Mouse (Mus musculus) brown adipose tissue, adult 24 weeks (tissue): ENCODE data around the gene Tgif2. TPM values are rescaled to one million over a fixed set of nuclear protein-coding genes. Genes with fewer than 3 reads are reported as not detected.
"Not testable (repeated sequence)": the region's sequence is repeated elsewhere in the genome, so short reads cannot be mapped to it uniquely, and the experiment has no call there.

Experiments
- H3K27ac ChIP-seq: fragments of 200-500 bp; replicated peaks from 2 replicates; pipeline ENCODE4 v1.5.1; 2012; ENCODE audit warnings: low read depth, mild to moderate bottlenecking, low read length
- H3K4me1 ChIP-seq: fragments of 200-500 bp; 2 replicates; pipeline ENCODE4 v1.6.1; 2012; ENCODE audit warnings: low read length, mixed read lengths; ENCODE audit not compliant: control insufficient read depth, insufficient read depth, insufficient read length
- H3K4me3 ChIP-seq: fragments of 200-500 bp; 2 replicates; pipeline ENCODE4 v1.5.1; 2012; ENCODE audit warnings: low read depth, mild to moderate bottlenecking, low read length, moderate library complexity; ENCODE audit not compliant: insufficient read depth
- polyA plus RNA-seq: library from polyadenylated mRNA; stranded (reverse); fragments of >200 nt; gene quantifications from 2 replicates; pipeline ENCODE4 v1.2.4, GENCODE M21; 2012; ENCODE audit not compliant: missing spikeins, insufficient read depth, insufficient read length

Tgif2 gene
- not detected in 2 replicates for polyA plus RNA-seq

GRCm38 (mm10) chr2:156839319-156840191, at the start of gene Tgif2:
Gene Tgif2 (plus strand): TSS chr2:156840007.
- no peak within 1 kb of the TSS for H3K27ac ChIP-seq
- H3K4me1 ChIP-seq, result no peaks in the 10 kb centered on the region; the same call in 1 of the 2 replicates
- H3K4me3 ChIP-seq, result peak within 1 kb of the TSS; percentile 57

GRCm38 (mm10) chr2:156798516-156798915, 41.3 kb upstream of the Tgif2 start:
- Histone ChIP-seq H3K4me1 (no peaks in the 10 kb centered on the region), H3K4me3 (no peak overlapping the region), H3K27ac (no peak overlapping the region)

DNA sequence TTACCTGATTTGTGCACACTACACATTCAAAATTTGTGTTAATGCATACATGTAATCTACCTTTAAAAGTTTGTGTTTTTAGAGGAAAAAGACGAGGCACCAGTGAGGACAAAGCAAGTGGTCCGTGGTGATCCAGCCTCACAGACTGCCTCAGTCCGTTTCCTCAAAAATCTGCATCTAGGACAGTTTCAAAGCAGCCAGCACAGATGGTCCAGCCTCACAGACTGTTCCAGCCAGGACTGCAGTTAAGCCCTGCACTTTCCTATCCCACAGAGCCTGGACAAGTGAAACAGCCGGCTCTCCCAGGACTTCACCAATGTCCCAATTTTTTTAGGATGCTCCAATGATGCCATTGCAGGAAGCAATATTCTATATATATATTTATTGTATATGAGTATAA, 38.8 kb upstream of the Tgif2 start:
- H3K4me1 ChIP-seq, result no peaks in the 10 kb centered on the region
- no peak overlapping the region for H3K4me3 ChIP-seq
- H3K27ac ChIP-seq, result no peak overlapping the region

GRCm38 (mm10) chr2:156802116-156802515, 37.7 kb upstream of the Tgif2 start:
- H3K27ac ChIP-seq, H3K4me3 ChIP-seq, H3K4me1 ChIP-seq: not testable (repeated sequence)

- Histone ChIP-seq H3K27ac (no peak overlapping the region), H3K4me1 (no peaks in the 10 kb centered on the region), H3K4me3 (no peak overlapping the region)
These were observed 36.0 kb upstream of the Tgif2 start for GRCm38 (mm10) chr2:156803698-156804372.

DNA sequence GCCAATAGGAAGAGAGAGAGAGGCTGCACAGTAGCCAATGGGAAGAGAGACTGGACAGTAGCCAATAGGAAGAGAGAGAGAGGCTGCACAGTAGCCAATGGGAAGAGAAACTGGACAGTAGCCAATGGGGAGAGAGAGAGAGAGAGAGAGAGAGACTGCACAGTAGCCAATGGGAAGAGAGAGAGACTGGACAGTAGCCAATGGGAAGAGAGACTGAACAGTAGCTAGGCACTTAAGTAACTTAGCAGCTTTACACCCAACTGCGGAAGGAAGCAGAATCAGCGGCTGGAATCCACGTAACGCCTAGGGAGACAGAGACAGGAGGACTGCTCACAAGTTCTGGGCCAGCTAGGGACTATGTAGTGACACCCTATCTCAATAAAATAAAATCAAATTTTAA, 35.2 kb upstream of the Tgif2 start:
- Histone ChIP-seq H3K4me1 (no peaks in the 10 kb centered on the region), H3K4me3 (no peak overlapping the region), H3K27ac (no peak overlapping the region)

DNA sequence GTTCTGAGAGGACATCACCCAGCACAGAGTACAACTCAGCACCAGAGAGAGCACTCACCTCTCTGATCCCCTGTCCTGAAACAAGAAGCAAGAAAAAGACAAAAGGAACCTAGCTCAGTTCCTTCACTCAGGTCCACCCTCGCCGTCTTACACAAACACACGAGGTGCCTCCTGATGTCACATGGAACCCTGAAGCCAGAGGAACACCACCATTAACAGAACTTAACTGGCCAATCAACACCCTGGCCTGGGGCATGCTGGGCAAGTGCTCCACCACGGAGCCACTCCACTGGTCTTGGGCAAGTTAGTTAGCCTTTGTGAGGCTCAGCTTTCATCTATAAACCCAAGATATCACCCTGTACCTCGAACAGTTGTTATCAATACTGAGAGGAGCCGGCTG, 32.9 kb upstream of the Tgif2 start:
- Histone ChIP-seq H3K4me3 (no peak overlapping the region), H3K27ac (no peak overlapping the region)

GRCm38 (mm10) chr2:156809579-156809978, 30.2 kb upstream of the Tgif2 start:
- H3K27ac ChIP-seq, result no peak overlapping the region
- no peaks in the 10 kb centered on the region for H3K4me1 ChIP-seq
- no peak overlapping the region for H3K4me3 ChIP-seq

More for the DNA sequence above, 32.9 kb upstream of the Tgif2 start:
- H3K4me1 ChIP-seq, result no peaks in the 10 kb centered on the region

GRCm38 (mm10) chr2:156810716-156811115, 29.1 kb upstream of the Tgif2 start:
- no peaks in the 10 kb centered on the region for H3K4me1 ChIP-seq
- H3K4me3 ChIP-seq, result no peak overlapping the region
- no peak overlapping the region for H3K27ac ChIP-seq

- Histone ChIP-seq H3K27ac (no peak overlapping the region), H3K4me3 (no peak overlapping the region), H3K4me1 (no peaks in the 10 kb centered on the region)
These were observed 28.3 kb upstream of the Tgif2 start for GRCm38 (mm10) chr2:156811556-156811955.

DNA sequence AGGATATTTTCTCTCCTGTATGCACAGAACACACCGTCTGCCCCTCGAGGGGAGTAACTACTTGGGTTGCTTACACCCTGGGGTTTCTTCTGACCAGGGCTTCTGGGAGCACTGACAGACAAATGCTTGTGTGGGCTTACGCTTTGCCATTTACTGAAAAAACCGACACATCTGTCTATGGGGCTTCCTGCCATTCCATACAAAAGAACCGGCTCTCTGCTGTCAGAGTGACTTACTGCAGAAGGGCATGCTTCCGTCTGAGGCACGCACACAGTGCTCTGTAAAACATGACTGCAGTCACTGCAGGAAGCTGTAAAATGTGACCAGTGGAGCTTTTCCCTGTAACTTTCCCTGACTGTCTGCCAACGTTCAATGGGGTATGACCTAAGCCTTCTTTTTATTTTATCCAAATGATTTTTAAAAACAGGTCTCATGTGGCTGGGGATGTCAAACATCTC, 25.4 kb upstream of the Tgif2 start:
- no peaks in the 10 kb centered on the region for H3K4me1 ChIP-seq
- H3K27ac ChIP-seq, result no peak overlapping the region
- H3K4me3 ChIP-seq, result no peak overlapping the region

DNA sequence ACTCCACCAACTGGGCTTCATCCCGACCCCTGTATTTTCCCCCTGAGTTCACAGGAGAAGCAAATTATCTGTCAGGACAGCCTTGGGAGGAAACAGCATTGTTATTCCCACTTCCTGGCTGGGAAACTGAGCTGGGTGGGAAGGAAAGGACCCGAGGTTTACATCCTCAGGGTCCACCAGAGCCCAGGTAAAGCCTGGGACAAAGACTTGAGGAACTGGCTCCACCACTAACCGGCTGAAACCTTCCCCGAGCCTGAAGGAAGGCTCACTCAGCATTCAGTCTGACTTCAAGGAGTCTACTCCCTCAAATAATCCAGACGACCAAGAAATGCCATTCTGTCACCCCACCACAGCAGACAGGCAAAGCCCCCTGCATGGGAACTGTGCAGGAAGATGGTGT, 24.9 kb upstream of the Tgif2 start:
- H3K27ac ChIP-seq, result no peak overlapping the region
- H3K4me1 ChIP-seq, result no peaks in the 10 kb centered on the region
- H3K4me3 ChIP-seq, result no peak overlapping the region

- H3K4me1 ChIP-seq, result no peaks in the 10 kb centered on the region
- no peak overlapping the region for H3K4me3 ChIP-seq
- H3K27ac ChIP-seq, result no peak overlapping the region
These were observed 24.4 kb upstream of the Tgif2 start for GRCm38 (mm10) chr2:156815412-156815811.

- H3K4me3 ChIP-seq, result no peak overlapping the region
These were observed 23.7 kb upstream of the Tgif2 start for GRCm38 (mm10) chr2:156816116-156816515.

GRCm38 (mm10) chr2:156825128-156825527, 14.7 kb upstream of the Tgif2 start:
- H3K4me3 ChIP-seq, H3K27ac ChIP-seq, H3K4me1 ChIP-seq: not testable (repeated sequence)

More at GRCm38 (mm10) chr2:156816116-156816515, 23.7 kb upstream of the Tgif2 start:
- no peak overlapping the region for H3K27ac ChIP-seq
- no peaks in the 10 kb centered on the region for H3K4me1 ChIP-seq
